11 mouse cellular contexts compared by ENCODE assay signal in the genomic region with DNA sequence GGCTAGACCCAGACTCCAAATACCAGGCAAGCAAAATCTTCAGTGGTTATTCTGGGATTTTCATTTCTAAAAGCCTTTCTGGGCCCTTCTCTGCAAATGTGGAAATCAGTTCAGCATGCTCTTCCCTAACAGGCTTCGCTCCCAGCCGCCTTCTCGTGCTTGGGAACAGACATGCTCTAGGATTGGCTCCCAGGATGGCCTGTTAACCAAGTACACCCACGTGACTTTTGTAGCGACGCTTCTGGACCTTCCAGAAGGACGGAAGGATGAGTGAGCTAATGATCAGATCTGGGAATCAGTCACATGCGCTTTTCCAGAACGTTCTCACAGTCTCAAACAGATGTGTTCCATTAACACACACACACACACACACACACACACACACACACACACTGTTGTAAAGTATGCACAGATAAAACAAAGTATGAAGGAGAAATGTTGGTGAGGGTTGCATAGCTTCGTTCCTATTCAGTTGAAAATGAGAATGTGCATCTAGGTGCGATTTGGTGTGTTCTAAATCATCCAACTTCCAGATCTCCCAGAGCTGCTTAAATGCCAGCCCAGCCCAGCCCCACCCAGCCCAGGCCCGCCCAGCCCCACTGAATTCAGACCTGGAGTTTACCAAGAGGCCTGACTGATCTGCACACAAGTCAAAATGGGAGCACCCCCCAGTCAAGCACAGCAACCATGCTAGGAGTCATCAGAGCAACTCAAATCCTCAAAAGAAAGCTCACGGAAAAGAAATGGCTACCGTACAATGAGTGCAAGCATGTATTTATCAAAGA.
A peak's percentile ranks its signal among the peaks of the same experiment; 100 is the strongest.
DNase-seq lines count a peak whose midpoint lies in the region; ATAC-seq lines count a peak whose summit lies in the region.
"Had no signal": no experiment of that assay in that cellular context is flagged by ENCODE, and none has a peak within 500 bp of the region (broad histone marks: within the 10 kb centered on the region; RNA-seq: fewer than 3 reads in every experiment).

No protein-coding gene starts in this region.

- H3K9ac ChIP-seq in heart, embryonic 11.5 days (ENCODE audit: low read depth, low read length) = no peak overlapping the region
- H3K9ac ChIP-seq in lung, embryonic 16.5 days (ENCODE audit: low read length) = no peak overlapping the region
- H3K9ac ChIP-seq in liver, embryonic 13.5 days = no peak overlapping the region
- H3K9ac ChIP-seq: forebrain, embryonic 15.5 days; kidney, embryonic 15.5 days; neural tube, embryonic 15.5 days had no signal

- H3K9me3 ChIP-seq in heart, embryonic 11.5 days (replicated peaks; ENCODE audit: control insufficient read depth, low read length) = no peaks in the 10 kb centered on the region
- 0 out of 2 replicates have a peak, but pooled peaks cover 2% of the 10 kb centered on the region for H3K9me3 ChIP-seq in lung, embryonic 16.5 days (ENCODE audit: control insufficient read depth, low read length)
- H3K9me3 ChIP-seq in liver, embryonic 13.5 days (replicated peaks) = no peaks in the 10 kb centered on the region
- H3K9me3 ChIP-seq: forebrain, embryonic 15.5 days; kidney, embryonic 15.5 days; neural tube, embryonic 15.5 days had no signal

- ATAC-seq in heart, embryonic 11.5 days (replicated peaks; ENCODE audit: insufficient number of reproducible peaks, low FRiP score, low TSS enrichment) = no peak
- 0 out of 2 replicates have a peak, but pooled peaks have one; percentile 41 for ATAC-seq in lung, embryonic 16.5 days (ENCODE audit: low read depth)
- peak; percentile 4; the same call in 1 of the 2 replicates for ATAC-seq in common myeloid progenitor, adult 5-6 weeks (replicated peaks; ENCODE audit: low read depth, poor library complexity, severe bottlenecking)
- peak; percentile 66 for ATAC-seq in liver, embryonic 13.5 days (ENCODE audit: low read depth)
- no peak for ATAC-seq in frontal cortex, adult (ENCODE audit: low TSS enrichment)
- ATAC-seq: forebrain, embryonic 15.5 days had no signal

- DNase-seq in heart, adult 9 months (ENCODE audit: low spot score in 2 of 2) = no peak
- DNase-seq in lung, postnatal 36 days = no peak
- DNase-seq in liver, embryonic 13.5 days = no peak
- DNase-seq: cerebellum, adult 8-10 months had no signal

- H3K4me1 ChIP-seq in heart, embryonic 11.5 days (ENCODE audit: control insufficient read depth, insufficient read depth, low read length) = peaks cover 10% of the 10 kb centered on the region
- H3K4me1 ChIP-seq in lung, embryonic 16.5 days (replicated peaks; ENCODE audit: control insufficient read depth, insufficient read depth, low read length) = peaks cover 3% of the 10 kb centered on the region
- H3K4me1 ChIP-seq in liver, embryonic 13.5 days (replicated peaks) = peaks cover 38% of the 10 kb centered on the region

- H3K4me2 ChIP-seq in heart, embryonic 11.5 days = peak overlapping the region; percentile 52
- no peak overlapping the region for H3K4me2 ChIP-seq in lung, embryonic 16.5 days (ENCODE audit: low read depth, low read length)
- H3K4me2 ChIP-seq in liver, embryonic 13.5 days = peak overlapping the region; percentile 32; the same call in 1 of the 2 replicates
- H3K4me2 ChIP-seq: forebrain, embryonic 15.5 days; kidney, embryonic 15.5 days; neural tube, embryonic 15.5 days had no signal

- peaks cover 27% of the 10 kb centered on the region for H3K27me3 ChIP-seq in heart, embryonic 11.5 days (ENCODE audit: control insufficient read depth, insufficient read depth, low read length)
- no peaks in the 10 kb centered on the region for H3K27me3 ChIP-seq in lung, embryonic 16.5 days (ENCODE audit: control insufficient read depth, insufficient read depth, low read depth, low read length)
- 0 out of 2 replicates have a peak, but pooled peaks cover 4% of the 10 kb centered on the region for H3K27me3 ChIP-seq in liver, embryonic 13.5 days
- H3K27me3 ChIP-seq: forebrain, embryonic 15.5 days; neural tube, embryonic 15.5 days had no signal

- H3K4me3 ChIP-seq in heart, embryonic 11.5 days (ENCODE audit: low read depth, low read length) = no peak overlapping the region
- H3K4me3 ChIP-seq in lung, embryonic 16.5 days (ENCODE audit: low read length) = no peak overlapping the region
- no peak overlapping the region for H3K4me3 ChIP-seq in liver, embryonic 13.5 days (replicated peaks)
- H3K4me3 ChIP-seq: forebrain, embryonic 15.5 days; kidney, embryonic 15.5 days; neural tube, embryonic 15.5 days had no signal

- no peak overlapping the region for H3K27ac ChIP-seq in heart, embryonic 11.5 days (ENCODE audit: low read depth, low read length)
- no peak overlapping the region for H3K27ac ChIP-seq in lung, embryonic 16.5 days (ENCODE audit: low read length)
- H3K27ac ChIP-seq in liver, embryonic 13.5 days = peak overlapping the region; percentile 53; the same call in 1 of the 2 replicates
- H3K27ac ChIP-seq: forebrain, embryonic 15.5 days; kidney, embryonic 15.5 days; neural tube, embryonic 15.5 days had no signal

- H3K36me3 ChIP-seq in heart, embryonic 11.5 days (ENCODE audit: control insufficient read depth, insufficient read depth, low read length) = no peaks in the 10 kb centered on the region
- H3K36me3 ChIP-seq in lung, embryonic 16.5 days (ENCODE audit: control insufficient read depth, insufficient read depth, low read length) = no peaks in the 10 kb centered on the region
- H3K36me3 ChIP-seq in liver, embryonic 13.5 days = no peaks in the 10 kb centered on the region
- H3K36me3 ChIP-seq: forebrain, embryonic 15.5 days; kidney, embryonic 15.5 days; neural tube, embryonic 15.5 days had no signal

- 70% methylated on average over 14 of the region's 14 CpGs for WGBS in heart, embryonic 11.5 days (ENCODE audit: insufficient replicate concordance)
- 61% methylated on average over 14 of the region's 14 CpGs for WGBS in lung, embryonic 16.5 days
- WGBS in liver, embryonic 13.5 days (ENCODE audit: insufficient replicate concordance) = 74% methylated on average over 14 of the region's 14 CpGs

Comparison
In these comparisons a context has a peak if more than half of its experiments do, and no peak if none do; other contexts are left out.
1. ATAC-seq: peak in lung, embryonic 16.5 days (single experiment), common myeloid progenitor, adult 5-6 weeks (single experiment) and liver, embryonic 13.5 days (single experiment); none in heart, embryonic 11.5 days (single experiment) and frontal cortex, adult (single experiment).